Mouse (Mus musculus): ENCODE data around the gene Thap12.

The Thap12 gene

DNA sequence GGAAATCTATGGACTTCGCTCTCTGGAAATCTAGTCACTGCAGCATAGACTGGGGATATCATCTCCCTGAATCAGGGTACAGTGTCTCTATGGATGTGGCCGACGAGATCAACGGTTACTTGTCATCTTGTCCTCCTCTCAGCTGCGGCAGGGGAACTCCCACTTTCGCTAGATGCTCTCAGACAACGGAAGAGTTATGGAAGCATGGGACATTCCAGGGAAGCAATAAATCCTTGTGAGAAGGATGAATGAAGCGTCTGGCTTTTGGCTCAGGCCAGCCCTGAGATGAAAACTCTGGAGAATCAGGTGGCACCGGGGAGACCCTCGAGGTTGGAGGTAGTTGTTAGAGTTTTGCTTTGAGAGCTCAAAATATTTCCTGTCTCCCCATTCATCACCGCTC lies 53.1 kb downstream of the Thap12 start:
- no peak for DNase-seq (ENCODE audit: low read depth, low spot score)

- no peak for DNase-seq (ENCODE audit: low read depth, low spot score)
Observed at GRCm38 (mm10) chr7:98756556-98756955, 53.7 kb downstream of the Thap12 start.

DNA sequence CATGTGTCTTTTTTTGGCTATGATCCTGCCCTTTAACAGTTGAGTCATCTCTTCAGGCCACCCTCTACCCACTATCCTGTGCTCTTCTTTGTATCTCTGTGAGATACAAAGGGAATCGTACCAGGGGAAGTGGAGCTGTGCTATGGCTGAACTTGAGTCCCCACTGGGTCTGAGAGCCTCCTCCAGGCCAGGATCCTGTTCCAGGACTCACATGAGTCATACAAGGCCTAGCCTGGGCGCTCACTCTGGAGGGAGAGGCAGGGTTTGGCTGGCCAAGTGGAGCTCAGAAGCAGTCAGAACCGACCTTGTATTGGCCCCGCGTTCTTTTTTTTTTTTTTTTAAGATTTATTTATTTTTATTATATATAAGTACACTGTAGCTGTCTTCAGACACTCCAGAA lies 57.2 kb downstream of the Thap12 start:
- DNase-seq (ENCODE audit: low read depth, low spot score): no peak

- no peak for DNase-seq (ENCODE audit: low read depth, low spot score)
Observed at GRCm38 (mm10) chr7:98763911-98764310, 61.0 kb downstream of the Thap12 start.

DNA sequence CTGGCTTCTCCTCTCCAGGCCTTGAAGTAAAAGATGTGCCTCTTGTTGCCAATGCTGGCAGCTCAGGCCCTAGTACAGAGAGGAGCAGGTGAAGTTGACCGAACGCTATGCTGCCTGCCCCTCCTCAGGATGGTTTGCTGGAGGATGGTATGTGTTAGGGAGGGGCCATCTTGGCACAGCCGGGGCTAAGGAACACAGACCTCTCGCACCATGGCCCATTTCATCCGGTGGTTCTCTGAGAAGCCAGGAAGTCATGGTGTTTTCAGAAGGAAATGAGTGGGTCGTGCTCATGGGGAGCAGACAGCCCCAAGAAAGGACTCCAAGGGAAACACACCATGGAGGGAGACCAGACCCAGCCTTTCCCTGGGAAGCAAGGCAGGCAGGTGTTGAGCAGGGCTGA lies 64.4 kb downstream of the Thap12 start:
- DNase-seq (ENCODE audit: low read depth, low spot score): no peak
